Mouse (Mus musculus) lung, postnatal 10 days (tissue): ENCODE measurements around the gene Cd247.
"Not testable (repeated sequence)": the region's sequence is repeated elsewhere in the genome, so short reads cannot be mapped to it uniquely, and the experiment has no call there.

ENCODE experiments used
- DNase-seq: peaks from one replicate; pipeline ENCODE4 v3.0.0; 2021

Cd247 gene

DNA sequence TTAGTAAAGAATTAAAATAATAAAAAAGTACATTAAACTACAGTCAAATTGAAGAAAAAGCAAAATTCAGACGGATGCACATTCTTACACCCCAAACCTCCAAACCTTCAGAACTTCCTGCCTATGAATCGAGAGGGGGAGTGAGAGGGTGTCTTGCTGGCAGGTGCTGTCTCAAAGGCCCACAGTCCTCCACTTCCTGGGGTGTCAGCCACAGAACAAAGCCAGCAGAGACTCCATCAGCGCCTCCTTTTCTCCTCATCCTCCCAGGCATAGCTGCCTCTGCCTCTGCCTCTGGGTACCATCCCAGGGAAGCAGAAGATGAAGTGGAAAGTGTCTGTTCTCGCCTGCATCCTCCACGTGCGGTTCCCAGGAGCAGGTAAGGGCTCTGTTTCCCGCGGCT, at the start of gene Cd247:
Gene Cd247, plus strand, starts transcription at position 171 of the 400 bp plus-strand sequence.
- no peak for DNase-seq

DNA sequence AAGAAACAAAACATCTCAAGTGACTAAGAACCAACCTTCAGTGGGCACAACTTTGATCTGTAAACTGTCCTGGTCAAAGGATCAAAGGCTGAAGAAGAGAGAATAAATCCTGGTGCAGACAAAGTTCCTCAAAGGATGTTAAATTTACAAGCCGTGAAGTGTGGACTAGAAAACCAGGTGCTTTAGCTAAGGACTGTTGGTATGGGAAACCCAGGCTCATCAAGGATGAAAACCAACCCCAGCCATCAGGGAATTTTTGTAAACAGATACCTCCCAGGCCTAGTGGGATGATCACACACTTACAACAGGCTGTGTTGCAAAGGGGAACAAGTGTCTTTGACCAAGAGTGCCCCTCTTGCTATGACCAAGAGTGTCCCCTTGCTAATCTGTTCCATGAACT, 49.5 kb upstream of the Cd247 start:
- no peak for DNase-seq

DNA sequence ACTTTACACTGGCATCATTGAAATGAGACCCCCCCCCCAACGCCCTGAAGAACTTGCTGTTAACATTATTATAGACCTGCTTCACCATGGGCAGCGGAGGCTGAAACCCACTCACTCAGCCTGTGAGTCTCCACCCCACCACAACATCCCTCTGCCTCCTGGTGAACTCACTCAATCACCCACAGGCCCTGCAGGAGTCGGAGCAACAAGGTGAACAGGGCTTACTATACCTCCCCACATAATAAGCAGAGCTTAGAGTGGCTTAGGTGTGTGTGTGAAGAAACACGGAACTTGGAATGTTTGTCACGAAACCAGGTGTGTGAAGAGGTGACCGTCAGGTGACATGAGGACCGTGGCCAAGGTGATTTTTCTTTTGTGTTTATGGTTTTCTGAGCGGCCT, 46.5 kb upstream of the Cd247 start:
- no peak for DNase-seq

DNA sequence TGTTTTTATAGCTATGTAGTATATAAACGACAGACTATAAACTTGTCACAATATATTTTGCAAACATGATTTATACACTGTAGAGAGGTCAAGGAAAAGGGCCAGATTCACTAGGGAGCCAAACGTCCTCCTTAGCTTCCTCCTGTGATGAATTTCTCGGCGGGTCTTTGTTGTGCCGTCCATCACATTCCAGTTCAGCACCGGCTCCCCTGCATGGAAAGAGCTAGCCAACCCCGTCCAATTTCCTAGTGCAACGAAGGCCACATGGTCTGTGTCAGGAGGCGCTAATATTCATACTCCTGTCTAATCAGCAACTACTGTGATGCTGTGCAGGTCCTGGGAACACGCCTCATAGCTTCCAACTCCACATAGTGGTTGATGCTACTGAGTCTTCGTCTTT, 40.4 kb upstream of the Cd247 start:
- DNase-seq = no peak

DNA sequence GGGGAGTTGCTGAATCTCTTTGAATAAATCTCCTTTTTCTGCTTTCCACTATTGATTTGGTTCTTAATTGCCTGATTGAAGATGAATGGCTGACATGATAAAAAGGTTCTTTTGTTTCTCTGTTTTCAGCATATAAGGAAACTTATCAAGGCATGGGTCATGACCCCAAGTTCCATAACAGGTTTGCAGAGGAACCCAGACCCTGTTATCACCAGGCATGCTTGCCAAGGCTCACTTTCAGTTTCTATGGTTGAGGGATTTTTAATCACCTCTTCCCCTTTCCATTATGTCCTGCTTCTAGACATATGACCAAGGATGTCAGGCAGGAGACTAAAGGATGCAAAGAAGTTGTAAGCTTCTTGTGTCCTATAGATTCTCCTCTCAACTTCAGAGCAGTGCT, 37.3 kb upstream of the Cd247 start:
- no peak for DNase-seq

DNA sequence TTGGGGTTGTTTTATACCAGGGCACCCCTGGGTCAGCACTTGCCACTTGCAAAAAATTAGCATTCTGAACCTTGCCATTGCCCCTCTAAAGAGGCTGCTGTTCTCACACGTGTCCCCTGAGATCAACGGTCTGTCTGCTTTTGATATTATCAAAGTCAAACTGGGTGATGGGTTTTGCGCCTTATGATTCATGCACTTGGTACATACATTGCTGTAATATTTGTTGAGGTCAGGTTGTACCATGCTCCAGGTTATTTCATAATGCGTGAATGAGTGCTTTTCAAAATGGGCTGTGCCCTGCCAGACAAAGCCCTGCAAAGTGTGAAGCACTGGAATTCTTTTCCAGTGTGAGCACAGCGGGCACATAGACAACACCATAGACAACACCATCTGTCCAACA, 36.6 kb upstream of the Cd247 start:
- no peak for DNase-seq

DNA sequence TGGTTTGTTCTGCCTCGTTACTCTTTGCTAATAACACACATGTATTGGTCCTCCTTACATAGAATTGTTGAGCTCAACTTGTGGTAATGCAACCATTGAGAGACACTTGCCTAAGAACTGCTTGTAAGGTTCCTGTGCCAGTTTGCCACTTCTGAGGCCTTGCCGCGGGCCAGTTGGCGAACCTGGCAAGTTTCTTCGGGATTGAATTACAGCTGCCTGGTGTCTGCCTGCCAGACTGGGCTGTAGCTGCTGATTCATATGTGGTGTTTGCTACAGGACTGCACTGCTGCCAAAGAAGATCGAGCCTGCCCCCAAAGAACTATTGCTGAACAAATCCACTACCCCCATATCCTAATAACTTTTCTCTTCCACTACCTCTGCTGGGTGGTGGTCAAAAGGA, 34.3 kb upstream of the Cd247 start:
- no peak for DNase-seq

DNA sequence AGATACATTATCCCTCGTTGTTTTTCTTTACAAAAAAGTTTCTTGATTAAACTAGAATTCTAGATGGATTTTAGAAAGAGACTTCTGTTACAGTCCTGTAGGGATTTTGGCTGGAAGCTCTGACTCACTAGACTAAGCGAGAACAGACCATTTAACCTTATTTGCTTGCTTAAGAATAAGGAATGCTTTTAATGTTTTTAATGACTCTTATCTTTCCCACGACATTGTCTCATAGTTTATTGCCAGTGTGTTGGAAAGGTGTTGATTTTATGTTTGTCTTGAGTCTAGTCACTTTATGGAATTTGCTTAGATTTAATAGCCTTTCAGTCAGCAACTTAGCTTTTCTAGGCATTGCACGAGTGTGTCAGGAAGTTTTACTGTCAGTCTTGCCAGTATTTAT, 33.3 kb upstream of the Cd247 start:
- no peak for DNase-seq

DNA sequence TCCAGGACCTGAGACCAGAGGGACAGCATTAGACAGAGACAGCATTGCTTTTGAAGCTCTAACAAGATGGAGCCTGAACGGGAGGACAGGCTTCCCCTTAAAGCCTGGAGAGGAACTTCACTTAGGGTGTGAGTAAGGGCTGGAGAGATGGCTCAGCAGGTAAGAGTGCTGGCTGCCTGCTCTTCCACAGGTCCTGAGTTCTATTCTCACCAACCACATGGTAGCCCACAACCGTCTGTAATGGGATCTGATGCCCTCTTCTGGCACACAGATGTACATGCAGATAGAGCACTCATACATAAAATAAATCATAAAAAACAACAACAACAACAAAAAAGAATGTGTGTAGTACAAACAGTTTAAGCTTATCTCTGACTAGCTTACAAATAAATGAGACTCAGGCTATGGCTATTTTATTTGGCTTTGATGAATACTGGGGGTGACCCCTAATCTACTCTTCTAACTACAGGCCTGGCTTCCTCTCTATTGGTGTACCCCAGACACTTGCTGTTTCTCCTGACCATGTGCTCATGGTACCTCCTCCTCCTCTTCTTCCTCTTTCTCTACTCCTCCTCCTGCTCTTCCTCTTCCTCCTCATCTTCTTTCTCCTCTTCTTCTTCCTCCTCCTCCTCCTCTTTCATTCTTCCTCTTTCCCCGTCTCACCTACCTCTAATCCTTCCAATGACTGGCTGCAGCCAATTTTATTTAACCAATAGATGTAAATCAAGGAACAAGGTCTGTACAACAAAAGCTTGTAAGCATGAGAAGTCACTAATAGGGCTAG, 26.8 kb upstream of the Cd247 start:
- no peak for DNase-seq

DNA sequence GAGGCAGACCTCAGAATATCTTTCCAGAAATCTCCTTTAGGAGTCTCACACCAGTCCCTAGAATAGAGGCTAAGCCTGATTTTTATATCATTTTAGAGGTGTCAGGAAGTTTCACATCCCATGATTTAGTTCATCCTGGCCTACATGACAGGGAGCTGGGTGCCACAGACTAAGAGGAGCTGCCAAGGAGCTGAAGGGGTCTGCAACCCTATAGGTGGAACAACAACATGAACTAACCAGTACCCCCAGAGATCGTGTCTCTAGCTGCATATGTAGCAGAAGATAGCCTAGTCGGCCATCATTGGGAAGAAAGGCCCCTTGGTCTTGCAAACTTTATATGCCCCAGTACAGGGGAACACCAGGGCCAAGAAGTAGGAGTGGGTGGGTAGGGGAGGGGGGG, 26.0 kb upstream of the Cd247 start:
- not testable (repeated sequence) for DNase-seq

DNA sequence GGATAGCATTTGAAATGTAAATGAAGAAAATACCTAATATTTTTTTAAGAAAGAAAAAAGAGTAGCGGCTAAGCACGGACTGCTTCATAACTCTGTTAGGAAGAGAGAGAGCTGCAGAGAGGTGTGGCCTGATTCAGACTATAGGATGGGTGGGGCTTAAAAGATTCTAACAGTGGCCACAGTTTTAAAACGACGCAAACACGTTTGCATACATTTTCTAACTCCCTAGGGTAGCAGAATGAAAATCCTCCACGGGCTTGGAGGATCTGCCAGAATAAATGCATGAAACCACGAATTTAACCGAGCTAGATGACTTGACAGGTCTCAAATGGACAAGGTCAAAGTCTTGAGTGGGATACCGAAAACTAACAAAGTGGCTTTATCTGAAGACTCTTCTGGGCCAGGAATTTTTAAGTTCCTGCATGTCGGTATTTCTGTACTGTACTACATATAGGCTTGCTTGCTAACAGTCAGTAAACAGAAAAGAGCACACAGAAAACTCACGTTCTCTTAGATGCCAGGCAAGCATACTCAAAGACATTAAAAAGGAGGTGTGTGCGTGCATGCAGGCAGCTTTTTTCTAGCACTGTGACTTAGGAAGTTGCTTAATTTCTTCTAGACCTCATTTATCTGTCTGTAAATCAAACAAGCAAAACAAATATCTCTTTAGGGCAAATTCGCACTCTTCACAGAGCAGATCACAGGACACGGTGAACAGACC, 25.4 kb upstream of the Cd247 start:
- DNase-seq = no peak

DNA sequence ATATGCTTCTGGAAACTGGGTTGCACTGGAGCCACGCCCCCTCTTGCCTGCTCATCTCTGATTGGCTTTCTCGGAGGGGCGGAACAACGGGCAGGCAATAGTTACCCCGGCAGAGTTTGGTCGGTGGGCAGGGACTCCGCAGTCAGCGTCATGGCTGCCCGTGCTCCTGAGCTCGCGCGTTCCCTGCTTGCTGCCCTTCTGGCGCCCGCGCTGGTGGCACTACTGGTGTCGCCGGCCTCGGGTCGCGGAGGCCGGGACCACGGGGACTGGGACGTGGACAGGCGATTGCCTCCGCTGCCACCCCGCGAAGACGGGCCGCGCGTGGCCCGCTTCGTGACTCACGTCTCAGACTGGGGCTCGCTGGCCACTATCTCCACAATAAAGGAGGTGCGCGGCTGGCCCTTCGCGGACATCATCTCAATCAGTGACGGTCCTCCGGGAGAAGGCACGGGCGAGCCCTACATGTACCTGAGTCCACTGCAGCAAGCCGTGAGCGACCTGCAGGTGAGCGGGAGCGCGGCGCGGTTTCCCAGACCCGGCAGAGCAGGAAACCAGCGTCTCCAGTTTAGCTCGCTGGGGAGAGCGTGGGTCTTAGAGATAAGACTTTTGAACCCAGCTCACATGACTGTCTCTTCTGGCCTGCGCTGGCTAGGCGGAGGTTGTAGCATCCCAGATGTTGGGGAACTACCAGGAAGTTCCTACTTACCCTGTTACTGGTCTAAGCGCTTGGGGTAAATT, 24.7 kb upstream of the Cd247 start, which contains the start of gene Creg1:
Gene Creg1, plus strand, starts transcription at position 112 of the 738 bp plus-strand sequence.
- DNase-seq = peak; percentile 98

DNA sequence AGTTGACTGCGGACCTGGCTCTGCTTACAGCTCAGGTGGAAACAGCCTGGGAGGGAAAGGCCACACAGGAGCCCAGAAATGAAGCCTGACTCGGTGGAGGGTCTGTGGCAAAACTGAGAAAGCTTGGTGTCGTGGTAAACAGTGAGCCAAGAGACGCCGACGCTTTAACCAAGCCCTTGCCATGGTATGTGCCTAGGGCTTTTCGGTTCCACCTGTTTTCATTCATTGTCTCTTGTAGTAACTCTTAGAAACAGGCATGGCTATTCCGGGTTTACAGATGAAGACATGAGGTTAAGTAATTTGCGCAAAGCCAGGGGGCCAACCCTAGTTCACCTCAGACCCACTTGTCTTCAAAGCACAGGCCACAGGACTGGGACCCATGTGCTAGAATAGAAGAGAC, 23.9 kb upstream of the Cd247 start:
- DNase-seq = no peak

DNA sequence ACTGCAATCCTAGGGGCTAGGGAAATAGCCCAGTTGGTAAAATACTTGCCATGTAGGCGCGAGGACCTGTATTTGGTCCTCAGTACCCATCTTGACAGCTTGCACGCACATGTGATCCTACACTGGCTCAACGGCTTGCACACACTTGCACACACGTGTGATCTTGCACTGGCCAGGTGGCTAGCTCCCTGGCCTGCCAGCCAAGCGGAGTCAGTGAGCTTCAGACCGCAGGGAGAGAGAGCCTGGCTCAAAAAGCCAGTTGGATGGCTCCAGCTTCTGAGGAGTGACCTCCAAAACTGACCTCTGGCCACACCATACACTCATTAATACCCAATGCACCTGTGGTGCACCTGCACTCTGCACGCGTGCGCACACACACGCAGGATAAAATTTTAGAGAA, 23.4 kb upstream of the Cd247 start:
- no peak for DNase-seq

DNA sequence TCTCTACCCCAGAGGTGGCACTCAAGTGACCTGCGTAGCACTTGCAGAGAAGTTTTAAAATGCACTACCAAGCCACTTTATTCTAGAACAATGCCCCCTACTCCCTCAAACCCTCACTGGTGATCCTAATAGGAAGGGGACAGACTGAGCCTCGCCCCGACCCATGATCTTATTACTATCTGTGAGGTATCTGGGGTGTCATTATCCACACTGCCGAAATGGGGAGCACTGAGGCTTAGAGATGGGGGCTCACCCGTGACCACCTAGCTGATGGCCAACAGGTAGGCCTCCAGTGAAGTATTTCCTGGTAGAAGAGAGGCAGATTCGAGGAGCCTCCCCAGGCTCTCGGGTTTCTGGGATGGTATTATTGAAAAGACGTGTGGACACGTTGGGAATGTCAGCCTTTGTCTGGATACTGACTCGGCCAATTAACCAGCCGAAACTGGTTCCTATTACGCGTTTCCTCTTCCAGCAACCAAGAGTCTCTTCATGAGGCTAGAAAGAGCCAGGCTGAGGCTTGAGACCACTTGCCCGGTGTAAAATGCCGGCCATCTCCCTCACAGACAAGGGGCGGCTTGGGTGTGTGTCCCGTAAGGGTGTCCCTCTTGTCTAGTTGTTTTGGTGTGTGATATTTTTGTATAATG, 22.7 kb upstream of the Cd247 start:
- no peak for DNase-seq

DNA sequence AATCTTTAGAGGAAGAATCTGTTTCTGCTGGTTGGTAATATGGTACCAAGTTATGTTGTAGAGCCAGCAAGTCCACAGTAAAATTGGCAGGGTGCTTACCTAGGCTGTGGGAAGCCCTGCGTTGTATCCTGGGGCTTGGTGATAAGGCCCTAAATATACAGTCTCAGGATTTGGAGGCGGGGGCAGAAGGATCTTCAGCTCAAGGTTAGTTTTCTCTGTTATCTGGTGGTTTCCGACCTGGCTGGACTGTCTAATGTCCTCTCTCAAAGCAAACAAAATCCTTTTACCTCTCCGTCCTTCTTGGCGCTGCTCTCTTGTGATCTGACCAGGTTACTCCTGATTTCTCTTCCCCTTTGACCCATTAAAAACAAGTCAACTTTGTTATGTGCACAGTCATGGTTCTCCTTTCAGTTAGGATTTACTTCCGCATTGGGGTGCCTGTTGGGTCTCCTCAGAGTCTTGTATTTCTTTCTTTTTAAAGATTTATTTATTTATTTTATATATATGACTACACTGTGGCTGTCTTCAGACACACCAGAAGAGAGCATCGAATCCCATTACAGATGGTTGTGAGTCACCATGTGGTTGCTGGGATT, 22.1 kb upstream of the Cd247 start:
- DNase-seq = no peak

DNA sequence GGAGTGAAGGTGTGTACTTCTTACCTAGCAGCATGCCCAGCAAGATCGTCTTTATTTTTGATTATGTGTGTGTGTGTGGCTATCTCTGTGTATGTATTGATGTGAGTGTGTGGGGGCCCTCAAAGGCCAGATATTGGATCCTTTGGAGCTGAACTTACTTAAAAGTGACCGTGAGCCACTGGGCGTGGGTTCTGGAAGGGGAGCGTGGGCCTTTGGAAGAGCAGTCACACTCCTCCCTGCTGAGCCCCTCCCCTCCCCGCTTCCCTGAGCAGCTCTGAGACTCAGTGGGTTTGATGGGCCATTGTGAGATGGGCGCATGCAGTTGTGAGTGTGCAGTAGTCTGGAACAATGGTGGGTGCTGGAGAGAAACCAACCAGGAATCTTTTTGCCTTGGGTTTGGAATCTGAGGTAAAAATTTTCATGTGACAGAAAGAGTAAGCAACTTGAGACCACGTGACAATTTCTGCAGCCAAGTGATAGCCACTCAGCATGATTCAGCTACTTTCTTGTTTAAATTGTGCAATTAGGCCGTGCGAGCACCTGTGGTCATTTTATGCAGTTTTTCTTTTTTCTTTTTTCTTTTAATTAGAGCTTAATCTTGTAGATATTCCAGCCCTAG, 19.5 kb upstream of the Cd247 start:
- peak; percentile 40 for DNase-seq

DNA sequence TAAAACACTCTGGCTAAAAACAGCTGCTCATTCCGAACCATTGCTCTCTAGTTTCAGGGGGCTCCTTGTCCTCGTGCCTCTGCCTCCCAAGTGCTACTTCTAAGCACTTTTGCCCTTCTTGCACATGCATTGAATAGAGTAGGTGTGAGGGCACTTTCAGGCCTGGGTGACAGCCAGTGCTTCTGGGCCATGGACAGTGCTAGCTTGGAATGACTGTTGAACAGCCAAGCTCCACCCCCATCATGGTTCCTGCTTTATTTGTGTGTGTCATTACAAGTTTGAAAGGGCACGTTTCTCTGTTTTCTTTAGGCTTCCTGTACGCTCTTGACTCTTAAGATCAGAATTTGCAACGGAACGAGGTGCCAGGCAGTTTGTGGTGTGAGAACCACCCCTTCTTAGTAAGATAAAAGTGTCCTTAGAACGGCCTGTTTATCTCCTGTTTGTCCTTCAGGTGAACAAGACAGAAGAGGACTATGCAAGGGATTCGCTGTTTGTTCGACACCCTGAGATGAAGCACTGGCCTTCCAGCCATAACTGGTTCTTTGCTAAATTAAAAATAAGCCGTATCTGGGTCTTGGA, 18.2 kb upstream of the Cd247 start:
- no peak for DNase-seq

DNA sequence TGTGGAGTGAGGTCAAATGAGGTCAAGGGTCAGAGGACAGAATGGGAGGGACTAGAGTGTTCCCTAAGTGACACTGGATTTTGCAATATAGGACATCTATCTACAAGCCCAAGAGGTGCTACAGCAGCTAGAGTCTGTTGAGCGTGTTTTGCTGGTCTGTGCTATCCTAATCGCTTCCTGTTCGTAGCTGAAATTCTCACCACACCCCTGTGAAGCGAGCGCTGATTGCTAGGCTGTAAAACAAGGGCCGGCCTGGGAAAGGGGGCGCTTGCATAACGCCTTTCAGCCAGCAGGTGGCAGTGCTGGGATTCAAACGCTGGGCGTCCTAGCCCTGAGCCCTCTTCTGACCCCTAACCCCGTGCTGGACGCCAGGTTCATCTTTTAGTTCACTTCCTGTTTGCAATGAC, 17.0 kb upstream of the Cd247 start:
- DNase-seq = peak; percentile 89

DNA sequence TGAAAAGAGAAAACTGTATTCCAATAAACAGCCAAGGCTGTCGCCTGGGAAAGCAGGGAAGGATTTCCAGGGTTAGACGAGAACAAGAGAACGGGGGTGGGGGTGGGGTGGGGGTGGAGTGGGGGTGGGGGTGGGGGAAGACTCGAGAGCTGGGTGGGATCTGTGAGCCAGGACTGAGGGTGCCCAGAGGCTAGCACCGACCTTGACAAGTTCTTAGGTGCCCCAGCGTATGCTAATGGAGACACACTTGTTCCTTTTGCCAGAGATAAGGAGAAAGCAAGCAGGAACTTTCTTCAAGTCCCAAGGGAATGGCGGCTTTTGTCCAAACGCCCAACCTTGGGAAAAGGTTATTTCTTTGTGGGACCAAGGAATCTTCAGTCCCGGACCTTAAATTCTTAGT, 16.5 kb upstream of the Cd247 start:
- DNase-seq = no peak

DNA sequence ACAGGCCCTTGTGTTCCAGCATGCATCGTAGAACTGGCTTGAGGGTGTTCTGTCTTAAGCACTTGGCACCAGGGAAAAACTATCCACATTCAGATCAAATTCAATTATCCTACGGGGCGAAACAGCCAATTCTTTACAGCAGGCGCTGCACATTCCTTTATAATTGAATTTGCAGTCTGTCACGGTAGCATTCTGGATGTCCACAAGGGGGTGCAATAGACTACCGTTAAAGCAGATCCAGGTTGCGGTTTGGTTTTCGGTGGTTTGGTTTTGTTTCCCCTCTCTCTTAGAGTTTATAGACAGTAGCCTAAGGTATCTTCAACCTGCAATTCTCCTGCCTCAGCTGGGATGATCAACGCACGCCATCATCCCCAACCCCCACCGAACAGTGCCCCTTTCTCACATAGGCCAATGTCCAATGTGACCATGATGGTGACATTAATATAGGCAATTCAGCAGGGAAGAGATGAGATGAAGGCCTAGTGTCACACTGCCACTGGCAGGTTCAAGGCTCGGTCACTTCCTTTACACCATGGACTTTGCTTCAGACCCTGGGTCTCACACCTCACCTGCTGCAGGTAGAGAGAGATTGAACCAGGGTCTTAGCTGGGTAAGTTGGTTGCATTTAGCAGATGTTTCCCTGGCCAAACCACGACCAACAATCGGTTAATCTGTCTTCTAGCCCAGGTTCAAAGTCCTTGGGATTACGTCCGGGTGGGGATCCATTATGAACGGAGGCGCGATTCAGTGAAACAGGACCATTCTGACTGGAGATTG, 12.8 kb upstream of the Cd247 start:
- peak; percentile 60 for DNase-seq
